Mouse (Mus musculus) testis, postnatal 10 days (tissue): ENCODE measurements around the gene Cracr2b.

Experiments used
- DNase-seq: peaks from one replicate; pipeline ENCODE4 v3.0.0; 2021; ENCODE audit warnings: low spot score

Cracr2b gene

DNA sequence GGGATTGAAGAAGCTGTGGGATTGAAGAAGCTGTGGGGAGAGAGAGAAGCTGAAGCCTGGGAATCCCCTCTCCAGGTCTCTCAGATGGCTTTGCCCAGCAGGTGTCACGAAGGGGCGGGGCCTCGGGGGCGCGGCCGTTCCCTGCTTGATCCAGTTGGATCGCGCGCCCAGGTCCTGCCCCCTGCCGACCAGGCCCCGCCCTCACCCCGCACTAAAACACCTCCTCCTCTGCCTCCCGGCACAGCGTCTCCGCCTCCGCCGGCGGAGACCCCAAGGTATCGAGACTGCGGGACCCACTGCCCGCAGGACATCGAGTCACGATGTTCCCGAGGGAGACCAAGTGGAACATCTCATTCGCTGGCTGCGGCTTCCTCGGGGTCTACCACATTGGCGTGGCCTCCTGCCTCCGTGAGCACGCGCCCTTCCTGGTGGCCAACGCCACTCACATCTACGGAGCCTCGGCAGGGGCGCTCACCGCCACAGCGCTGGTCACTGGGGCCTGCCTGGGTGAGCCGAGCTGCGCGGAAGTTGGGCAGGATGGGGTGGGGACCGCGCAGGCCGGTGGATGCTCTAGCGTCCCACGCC, 5.8 kb upstream of the Cracr2b start, which contains the start of gene Pnpla2:
Gene Pnpla2 (plus strand): TSS at position 232 of the 585 bp plus-strand sequence.
- peak; percentile 99 for DNase-seq

DNA sequence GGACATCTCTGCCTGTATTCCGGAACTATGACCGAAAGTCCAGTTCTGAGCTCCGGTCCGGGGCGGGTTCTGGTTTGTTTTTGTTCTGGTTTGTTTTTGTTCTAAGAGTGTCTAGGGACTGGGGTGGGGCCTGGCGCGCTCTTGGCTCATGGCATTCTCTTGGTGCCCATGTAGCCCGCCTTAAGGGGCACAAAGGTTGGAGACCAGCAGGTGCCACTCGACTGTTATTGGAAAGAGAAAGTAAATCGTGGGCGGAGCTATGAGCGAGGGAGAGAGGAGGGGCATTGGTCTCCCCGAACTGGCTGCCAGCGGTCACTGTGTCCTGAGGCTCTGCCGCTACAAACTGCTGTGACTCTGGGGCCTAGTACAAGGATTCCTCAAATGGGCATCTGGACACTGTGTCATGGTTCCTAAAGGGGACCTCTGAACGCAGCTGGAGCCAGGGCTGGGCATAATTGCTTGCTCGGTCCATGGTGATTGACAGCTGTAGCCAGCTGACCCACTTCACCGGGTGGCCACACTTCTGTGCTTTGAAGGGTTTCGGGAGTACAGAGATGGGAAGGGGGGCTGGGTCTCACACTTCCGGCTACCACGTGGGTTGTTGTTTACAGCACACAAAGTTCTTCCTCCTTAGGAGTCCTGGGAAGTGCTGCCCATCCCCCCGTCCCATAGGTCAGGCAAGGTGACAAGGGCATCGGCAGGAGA, 5.1 kb upstream of the Cracr2b start:
- peak; percentile 74 for DNase-seq

- DNase-seq: no peak
Measured at GRCm38 (mm10) chr7:141456739-141457138, 4.2 kb upstream of the Cracr2b start.

- no peak for DNase-seq
Measured at GRCm38 (mm10) chr7:141457236-141457635, 3.7 kb upstream of the Cracr2b start.

DNA sequence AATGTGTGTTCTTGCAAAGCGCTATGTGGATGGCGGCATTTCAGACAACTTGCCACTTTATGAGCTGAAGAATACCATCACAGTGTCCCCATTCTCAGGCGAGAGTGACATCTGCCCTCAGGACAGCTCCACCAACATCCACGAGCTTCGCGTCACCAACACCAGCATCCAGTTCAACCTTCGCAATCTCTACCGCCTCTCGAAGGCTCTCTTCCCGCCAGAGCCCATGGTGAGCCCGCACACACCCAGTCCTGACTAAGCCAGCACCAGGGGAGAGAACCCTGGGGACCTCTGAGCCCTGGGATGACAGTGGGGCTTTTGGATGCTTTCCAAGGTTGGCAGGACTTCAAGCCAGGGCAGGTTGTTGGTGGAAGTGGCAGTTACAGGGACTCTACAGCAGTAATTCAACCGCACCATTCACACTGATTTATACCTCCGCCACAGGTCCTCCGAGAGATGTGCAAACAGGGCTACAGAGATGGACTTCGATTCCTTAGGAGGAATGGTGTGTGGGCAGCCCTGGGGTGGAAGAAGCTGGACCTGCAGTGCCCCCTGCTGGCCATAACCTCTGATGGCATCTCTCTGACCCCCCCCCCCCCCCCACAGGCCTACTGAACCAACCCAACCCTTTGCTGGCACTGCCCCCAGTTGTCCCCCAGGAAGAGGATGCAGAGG, 2.8 kb upstream of the Cracr2b start:
- peak; percentile 73 for DNase-seq

GRCm38 (mm10) chr7:141458661-141459060, 2.2 kb upstream of the Cracr2b start:
- peak; percentile 45 for DNase-seq

GRCm38 (mm10) chr7:141459301-141459711, 1.6 kb upstream of the Cracr2b start:
- DNase-seq: peak; percentile 44

- no peak for DNase-seq
Measured at GRCm38 (mm10) chr7:141460001-141460390, 898 bp upstream of the Cracr2b start.

- peak; percentile 64 for DNase-seq
Measured at GRCm38 (mm10) chr7:141461521-141462332, 833 bp downstream of the Cracr2b start.

GRCm38 (mm10) chr7:141462333-141462821, 1.5 kb downstream of the Cracr2b start:
- no peak for DNase-seq

DNA sequence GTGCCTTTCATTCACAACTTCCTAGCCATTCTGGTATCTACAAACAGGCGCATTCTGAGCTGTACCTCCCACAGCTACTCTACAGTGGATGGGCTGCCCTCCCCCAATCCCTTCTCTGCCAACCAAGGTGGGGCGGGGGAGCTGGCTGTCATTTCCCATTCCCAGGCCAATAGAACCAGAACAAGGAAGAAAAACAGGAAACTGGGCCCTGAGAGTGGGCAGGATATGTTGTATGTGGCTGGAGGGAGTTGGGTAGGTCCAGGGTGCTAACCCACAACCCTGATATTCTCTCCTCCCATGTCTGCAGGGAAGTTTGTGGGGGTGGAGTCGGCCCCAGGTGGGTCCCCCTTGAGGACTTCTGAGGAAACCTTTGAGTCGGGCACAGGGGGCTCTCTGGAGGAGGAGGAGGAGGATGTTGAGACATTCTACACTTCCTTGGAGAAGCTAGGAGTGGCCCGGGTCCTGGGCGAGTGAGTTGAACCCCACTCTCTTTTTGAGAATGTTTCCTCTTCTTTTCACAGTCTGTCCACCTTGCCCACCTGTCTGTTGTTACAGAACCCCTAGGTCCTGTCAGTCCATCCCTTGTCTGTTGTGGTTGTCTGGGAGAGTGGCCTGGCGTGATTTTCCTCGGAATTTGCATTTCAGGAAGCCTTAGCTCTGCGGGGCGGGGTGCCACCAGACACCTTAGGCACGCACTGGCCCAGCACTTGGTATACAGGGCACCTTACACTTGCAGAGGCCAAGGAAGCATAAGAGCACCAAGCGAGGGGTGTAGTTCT, 3.1 kb downstream of the Cracr2b start:
- no peak for DNase-seq

DNA sequence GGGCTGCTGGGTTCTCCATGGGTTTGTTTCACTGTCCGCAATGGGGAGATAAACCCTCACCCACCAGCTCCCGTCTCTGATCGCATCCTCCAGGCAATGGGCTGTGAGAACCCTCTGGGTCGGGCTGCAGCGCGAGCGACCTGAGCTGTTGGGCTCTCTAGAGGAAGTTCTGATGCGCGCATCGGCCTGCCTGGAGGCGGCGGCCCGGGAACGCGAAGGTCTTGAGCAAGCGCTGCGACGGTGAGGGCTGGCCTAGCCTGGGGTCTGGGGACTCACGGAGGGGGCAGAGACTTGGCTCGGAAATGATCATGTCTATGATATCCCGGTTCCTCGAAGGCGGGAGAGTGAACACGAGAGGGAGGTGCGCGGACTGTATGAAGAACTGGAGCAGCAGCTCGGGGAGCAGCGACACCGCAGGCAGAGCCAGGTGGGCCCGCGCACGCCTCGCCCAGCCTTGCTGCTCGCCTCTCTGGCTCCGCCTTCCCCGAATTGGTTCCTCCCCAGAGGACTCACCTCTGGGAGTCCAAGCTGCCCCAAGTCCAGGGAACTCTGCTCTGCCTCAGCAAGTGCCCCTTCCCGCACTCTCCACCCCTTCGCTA, 3.8 kb downstream of the Cracr2b start:
- DNase-seq: no peak

DNA sequence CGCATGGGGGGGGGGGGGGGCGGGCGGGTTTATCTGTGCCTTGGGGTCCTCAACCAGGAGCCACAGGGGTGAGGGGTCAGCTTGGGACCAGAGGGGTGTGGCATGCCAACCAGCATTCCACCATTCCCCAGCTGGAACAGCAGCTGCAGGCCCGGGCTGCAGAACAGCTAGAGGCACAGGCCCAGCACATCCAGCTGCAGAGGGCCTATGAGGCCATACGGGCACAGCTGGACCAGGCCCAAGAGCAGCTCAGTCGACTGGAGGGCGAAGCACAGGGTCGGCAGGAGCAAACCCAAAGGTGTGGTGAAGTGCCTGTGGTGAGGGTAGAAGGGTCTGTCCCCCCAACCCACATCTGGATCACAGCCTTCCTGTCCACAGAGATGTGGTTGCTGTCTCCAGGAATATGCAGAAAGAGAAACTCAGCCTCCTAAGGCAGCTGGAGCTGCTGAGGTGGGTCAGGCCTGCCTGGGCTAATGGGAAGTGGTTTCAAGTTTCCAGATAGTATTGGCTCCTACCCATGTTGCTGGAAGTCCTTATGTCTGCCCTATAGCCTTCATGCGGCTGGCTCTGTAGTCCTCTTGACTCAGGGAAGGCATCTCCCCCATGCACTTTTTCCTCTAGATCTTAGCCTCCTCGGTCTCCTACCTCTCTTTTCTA, 4.6 kb downstream of the Cracr2b start:
- peak; percentile 67 for DNase-seq

- no peak for DNase-seq
Measured at GRCm38 (mm10) chr7:141466045-141466394, 5.1 kb downstream of the Cracr2b start.

DNA sequence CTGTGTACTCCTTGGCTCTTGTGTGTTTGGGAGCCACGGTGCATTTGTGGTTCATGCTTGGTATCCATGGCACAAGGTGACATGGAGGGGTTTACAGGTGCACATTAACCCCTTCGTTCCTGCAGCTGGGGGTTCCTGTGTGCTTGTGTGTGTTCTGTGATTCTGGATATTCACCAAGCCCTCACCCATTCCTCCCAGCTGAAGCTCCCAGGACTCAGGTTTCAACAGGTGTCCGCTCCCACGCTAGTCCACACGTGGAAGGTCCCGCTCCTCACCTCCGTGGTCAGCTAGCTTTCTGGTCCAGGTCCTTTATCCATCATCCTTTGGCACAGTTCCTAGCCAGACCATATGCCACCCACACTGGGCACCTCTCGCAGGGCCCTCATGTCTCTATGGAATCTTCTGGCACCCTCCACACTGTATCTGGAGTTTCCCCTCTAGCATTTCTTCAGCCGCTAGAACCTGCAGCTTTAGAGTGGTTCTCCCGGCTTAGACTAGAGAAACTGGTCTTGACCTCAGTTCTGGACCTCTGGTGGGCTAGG, 5.8 kb downstream of the Cracr2b start:
- DNase-seq: no peak

DNA sequence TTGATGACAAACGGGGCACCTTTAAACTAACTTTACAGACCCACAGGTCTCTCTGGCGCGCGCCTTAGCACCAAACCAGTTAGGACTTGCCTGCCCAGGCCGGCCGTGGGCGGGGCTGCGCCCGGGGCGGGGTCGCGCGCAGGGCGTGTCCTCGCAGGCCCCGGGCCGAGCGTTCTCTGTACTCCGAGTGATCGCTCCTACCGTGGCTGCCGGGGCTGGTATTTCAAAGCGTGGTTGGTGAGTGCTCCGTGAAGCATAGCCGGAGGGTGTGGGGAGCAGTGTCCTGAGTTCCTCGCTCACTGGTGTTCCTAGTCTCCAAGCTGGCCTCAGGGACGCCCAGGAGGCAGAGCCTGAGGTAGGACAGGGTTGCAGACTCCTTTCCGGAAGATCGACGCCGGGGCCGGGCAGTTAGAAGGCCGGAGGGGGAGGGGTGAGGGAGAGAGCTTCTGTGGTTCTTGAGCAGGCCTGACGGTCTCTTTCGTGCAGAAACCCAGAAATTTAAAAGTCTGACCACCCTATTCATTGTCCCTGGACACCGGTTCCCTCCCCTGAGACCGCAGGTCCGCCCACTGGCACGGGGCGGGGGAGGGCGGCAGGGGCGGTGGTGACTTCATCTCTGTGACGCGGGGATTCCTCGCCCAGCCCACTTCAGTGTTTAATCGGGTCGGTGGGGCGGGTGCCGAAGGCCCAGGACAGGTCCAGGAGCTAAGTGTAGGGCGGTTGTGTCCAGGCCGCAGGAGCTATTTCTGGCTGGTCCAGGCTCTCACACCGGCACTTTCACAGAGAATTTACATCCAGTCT, 6.5 kb downstream of the Cracr2b start, which contains the start of gene Cd151:
Gene Cd151 (plus strand): TSS at position 163 of the 801 bp plus-strand sequence.
- peak; percentile 95 for DNase-seq

GRCm38 (mm10) chr7:141468164-141468521, 7.2 kb downstream of the Cracr2b start:
- DNase-seq: peak; percentile 66

GRCm38 (mm10) chr7:141468522-141469211, 7.8 kb downstream of the Cracr2b start:
- DNase-seq: peak; percentile 74

GRCm38 (mm10) chr7:141469352-141469751, 8.5 kb downstream of the Cracr2b start:
- no peak for DNase-seq
